In the genomic region with DNA sequence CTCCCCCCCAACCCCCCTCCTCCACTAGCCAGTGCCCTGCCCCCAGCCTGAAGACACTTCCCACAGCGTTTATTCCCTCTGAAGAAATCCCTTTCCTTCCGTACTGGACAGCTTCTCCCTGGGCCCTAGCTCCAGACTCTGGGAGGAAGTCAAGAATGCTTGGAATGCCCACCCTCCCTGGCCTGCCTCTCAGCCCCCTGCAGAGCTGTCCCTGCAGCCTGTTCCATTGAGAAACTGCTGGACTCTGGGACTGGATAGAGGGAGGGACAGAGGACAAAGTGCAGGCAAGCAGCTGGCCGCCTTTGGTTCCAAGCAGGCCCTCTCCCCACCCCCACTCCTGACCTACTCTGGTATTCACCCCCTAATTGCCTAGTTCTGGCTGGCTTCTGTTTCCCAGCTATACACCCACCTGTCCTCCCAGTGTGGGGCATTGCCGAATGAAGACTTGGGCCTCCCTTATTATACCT, we compare ENCODE assay signal across 9 mouse cellular contexts. TPM values are rescaled to one million over a fixed set of nuclear protein-coding genes. Genes with fewer than 3 reads are reported as not detected.
A peak's percentile ranks its signal among the peaks of the same experiment; 100 is the strongest.
DNase-seq lines count a peak whose midpoint lies in the region; ATAC-seq and TF ChIP-seq lines count a peak whose summit lies in the region.
"Had no signal": no experiment of that assay in that cellular context is flagged by ENCODE, and none has a peak within 500 bp of the region (broad histone marks: within the 10 kb centered on the region; RNA-seq: fewer than 3 reads in every experiment).

No protein-coding gene starts in this region.

- peak overlapping the region; percentile 49 for H3K27ac ChIP-seq in testis, adult 2 months (ENCODE audit: control insufficient read depth, insufficient read depth, low read depth, low read length)
- H3K27ac ChIP-seq in lung, embryonic 14.5 days (ENCODE audit: low read depth), result peak overlapping the region; percentile 75
- H3K27ac ChIP-seq in stomach, embryonic 14.5 days (ENCODE audit: low read length), result peak overlapping the region; percentile 59; the same call in 1 of the 2 replicates

- peak; percentile 95 for ATAC-seq in lung, embryonic 14.5 days (ENCODE audit: insufficient read depth)
- ATAC-seq in stomach, embryonic 14.5 days (ENCODE audit: insufficient number of reproducible peaks, insufficient read depth, low FRiP score, low read depth), result peak; percentile 81; the same call in 1 of the 2 replicates

- no peak overlapping the region for H3K4me3 ChIP-seq in testis, adult 2 months (ENCODE audit: control insufficient read depth, low read depth, low read length)
- H3K4me3 ChIP-seq in lung, embryonic 14.5 days (ENCODE audit: low read depth, low read length), result no peak overlapping the region
- H3K4me3 ChIP-seq in stomach, embryonic 14.5 days (ENCODE audit: low read depth, low read length), result no peak overlapping the region

- no peak for TF ChIP-seq CTCF in testis, adult 2 months (IDR thresholded peaks at IDR 0.05; ENCODE audit: control insufficient read depth, insufficient read depth, insufficient replicate concordance, low read depth, low read length)
- TF ChIP-seq CTCF in lung, embryonic 14.5 days (IDR thresholded peaks at IDR 0.05; ENCODE audit: low read depth), result no peak

- H3K4me1 ChIP-seq in testis, adult 2 months (ENCODE audit: control insufficient read depth, insufficient read depth, low read length), result peaks cover 8% of the 10 kb centered on the region
- peaks cover 36% of the 10 kb centered on the region for H3K4me1 ChIP-seq in lung, embryonic 14.5 days (ENCODE audit: insufficient read depth)
- peaks cover 21% of the 10 kb centered on the region for H3K4me1 ChIP-seq in stomach, embryonic 14.5 days (ENCODE audit: control insufficient read depth, insufficient read depth, low read length)

- H3K9ac ChIP-seq in lung, embryonic 14.5 days, result no peak overlapping the region
- no peak overlapping the region for H3K9ac ChIP-seq in stomach, embryonic 14.5 days (replicated peaks; ENCODE audit: low read depth, low read length)

- H3K4me2 ChIP-seq in lung, embryonic 14.5 days, result no peak overlapping the region
- no peak overlapping the region for H3K4me2 ChIP-seq in stomach, embryonic 14.5 days (replicated peaks; ENCODE audit: low read depth, low read length)

- H3K36me3 ChIP-seq in testis, adult 2 months (ENCODE audit: control insufficient read depth, insufficient read depth, low read length), result no peaks in the 10 kb centered on the region
- peaks cover 33% of the 10 kb centered on the region for H3K36me3 ChIP-seq in lung, embryonic 14.5 days (ENCODE audit: insufficient read depth)
- no peaks in the 10 kb centered on the region for H3K36me3 ChIP-seq in stomach, embryonic 14.5 days (ENCODE audit: control insufficient read depth, insufficient read depth, low read length)
- H3K36me3 ChIP-seq: G1E had no signal

- no peaks in the 10 kb centered on the region for H3K27me3 ChIP-seq in testis, adult 2 months (ENCODE audit: control insufficient read depth, insufficient read depth, low read length)
- no peaks in the 10 kb centered on the region for H3K27me3 ChIP-seq in lung, embryonic 14.5 days (ENCODE audit: insufficient read depth, low read length)
- H3K27me3 ChIP-seq in stomach, embryonic 14.5 days (ENCODE audit: control insufficient read depth, insufficient read depth, low read length), result no peaks in the 10 kb centered on the region

- no peak for DNase-seq in testis, postnatal 14 days (ENCODE audit: low spot score)
- DNase-seq in heart, adult 18-20 months, result peak; percentile 73 to 89
- DNase-seq in kidney, adult 11 months, result peak; percentile 96
- DNase-seq in lung, embryonic 14.5 days, result peak; percentile 86
- no peak for DNase-seq in cerebellum, postnatal 4 days (ENCODE audit: low spot score in 2 of 2)
- no peak for DNase-seq in cerebellum, adult 11 months

- no peaks in the 10 kb centered on the region for H3K9me3 ChIP-seq in lung, embryonic 14.5 days (ENCODE audit: low read depth, low read length)
- no peaks in the 10 kb centered on the region for H3K9me3 ChIP-seq in stomach, embryonic 14.5 days (ENCODE audit: control insufficient read depth, low read depth, low read length)
- H3K9me3 ChIP-seq: G1E had no signal

- TF ChIP-seq POLR2A in testis, adult 2 months (IDR thresholded peaks at IDR 0.05; ENCODE audit: control insufficient read depth, low read depth, low read length), result no peak

- WGBS in lung, embryonic 14.5 days, result under 1% methylated on average over 4 of the region's 4 CpGs
- 4% methylated on average over 4 of the region's 4 CpGs for WGBS in stomach, embryonic 14.5 days

RNA-seq across cellular contexts. Expression of a gene that starts 17.8 kb away (rescaled TPM):
- polyA plus RNA-seq in testis, adult 2 months (2012; rRNA removed), result 3.1 and 4.7 TPM in 2 replicates
- total RNA-seq in heart, adult 18-20 months (2021), result 1 to 10 TPM; 4.2 to 4.4 TPM
- polyA plus RNA-seq in lung, embryonic 14.5 days (2014; fragmentation: Nextera tagmentation; extraction: Ambion mirVana), result 13.5 and 15.4 TPM in 2 replicates
- polyA plus RNA-seq in stomach, embryonic 14.5 days (2014; fragmentation: Nextera tagmentation; extraction: Ambion mirVana), result 4.2 and 4.5 TPM in 2 replicates
- polyA plus RNA-seq: G1E had no signal

RNA-seq across cellular contexts. Expression of a gene that starts 35.3 kb away (rescaled TPM):
- 0.69 and 0.70 TPM in 2 replicates for polyA plus RNA-seq in testis, adult 2 months (2012; rRNA removed)
- 10 to 100 TPM; 16.7 to 25.6 TPM for total RNA-seq in heart, adult 18-20 months (2021)
- polyA plus RNA-seq in lung, embryonic 14.5 days (2014; fragmentation: Nextera tagmentation; extraction: Ambion mirVana), result 0.46 and 0.54 TPM in 2 replicates
- 0.10 TPM in 1 of 2 replicates, not detected in the other for polyA plus RNA-seq in stomach, embryonic 14.5 days (2014; fragmentation: Nextera tagmentation; extraction: Ambion mirVana)
- polyA plus RNA-seq: G1E had no signal

RNA-seq across cellular contexts. Expression of a gene that starts 57.4 kb away (rescaled TPM):
- 1.7 and 1.8 TPM in 2 replicates for polyA plus RNA-seq in testis, adult 2 months (2012; rRNA removed)
- total RNA-seq in heart, adult 18-20 months (2021), result 10 to 100 TPM; 25.0 to 26.0 TPM
- polyA plus RNA-seq in lung, embryonic 14.5 days (2014; fragmentation: Nextera tagmentation; extraction: Ambion mirVana), result 8.2 and 10.3 TPM in 2 replicates
- polyA plus RNA-seq in stomach, embryonic 14.5 days (2014; fragmentation: Nextera tagmentation; extraction: Ambion mirVana), result 7.1 and 7.2 TPM in 2 replicates

Comparison
In these comparisons a context has a peak if more than half of its experiments do, and no peak if none do; other contexts are left out.
1. DNase-seq: peak in heart, adult 18-20 months (2 of 2), kidney, adult 11 months (single experiment) and lung, embryonic 14.5 days (single experiment); none in testis, postnatal 14 days (single experiment), cerebellum, postnatal 4 days (0 of 2) and cerebellum, adult 11 months (single experiment).
2. Peak in every context shown above with its lines, with median percentiles within 50 percentile points of each other: H3K27ac ChIP-seq.